Mouse (Mus musculus) layer of hippocampus, adult 9-10 months (tissue): Measurements from ENCODE around the gene Fkbp10.

ENCODE experiments used
- DNase-seq: peaks from one replicate; pipeline ENCODE4 v3.0.0; 2022; ENCODE audit warnings: low spot score

Fkbp10 gene

GRCm38 (mm10) chr11:100472197-100472934, 56.9 kb downstream of the Fkbp10 start, which contains the start of gene Klhl11:
Klhl11 (minus strand) TSS chr11:100472741.
- DNase-seq = peak; percentile 69

DNA sequence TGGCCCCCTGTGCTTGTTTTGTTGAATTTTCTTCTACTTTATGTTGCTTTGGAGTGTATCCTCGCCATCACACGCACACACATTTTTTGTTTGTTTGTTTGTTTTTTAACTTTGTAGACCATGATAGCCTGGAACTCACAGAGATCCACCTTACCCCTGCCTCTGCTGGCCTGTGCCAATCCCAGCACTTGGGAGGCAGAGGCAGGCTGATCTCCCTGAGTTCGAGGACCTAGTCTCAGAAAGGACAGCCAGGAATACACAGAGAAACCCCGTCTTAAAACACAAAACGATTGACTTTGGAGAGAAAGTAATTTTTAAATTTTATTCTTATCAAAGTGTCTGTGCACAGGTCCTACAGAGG, 57.4 kb downstream of the Fkbp10 start:
- DNase-seq = no peak
